Mouse (Mus musculus) lung, adult 2 months (tissue): ENCODE data around the gene Fnbp4.

Source experiments
- CTCF ChIP-seq: fragments of 200-500 bp; IDR thresholded peaks from 2 replicates; pipeline ENCODE4 v1.5.1; 2011; ENCODE audit warnings: mild to moderate bottlenecking, low read length, control low read depth; ENCODE audit not compliant: insufficient read depth
- POLR2A ChIP-seq: fragments of 200-500 bp; IDR thresholded peaks from 2 replicates; pipeline ENCODE4 v1.6.1; 2011; ENCODE audit warnings: low read depth, mild to moderate bottlenecking, control low read depth, low read length, borderline replicate concordance; ENCODE audit errors: extremely low read depth

GRCm38 (mm10) chr2:90782901-90783486, 37.8 kb downstream of the Fnbp4 start:
- no peak for TF ChIP-seq CTCF
- no peak for TF ChIP-seq POLR2A
